Mouse (Mus musculus) megakaryocyte, embryonic 14.5 days (primary cell): Measurements from ENCODE around the gene Atoh1. TPM values are rescaled to one million over a fixed set of nuclear protein-coding genes. Genes with fewer than 3 reads are reported as not detected.
A peak's percentile ranks its signal among the peaks of the same experiment; 100 is the strongest.

Experiments
- H3K27me3 ChIP-seq: replicated peaks from 2 replicates; pipeline ENCODE3; 2012; ENCODE audit warnings: inconsistent platforms
- H3K36me3 ChIP-seq: replicated peaks from 2 replicates; pipeline ENCODE3; 2012; ENCODE audit warnings: low read length, inconsistent platforms, mixed read lengths
- H3K4me1 ChIP-seq: 2 replicates; pipeline ENCODE4 v1.6.1; 2012; ENCODE audit warnings: inconsistent platforms
- H3K4me3 ChIP-seq: replicated peaks from 2 replicates; pipeline ENCODE3; 2012; ENCODE audit warnings: moderate library complexity, mild to moderate bottlenecking, inconsistent platforms
- H3K9me3 ChIP-seq: 2 replicates; pipeline ENCODE4 v1.6.1; 2012; ENCODE audit warnings: inconsistent platforms
- FLI1 ChIP-seq: IDR thresholded peaks from 2 replicates; pipeline ENCODE4 v1.6.1; 2012; ENCODE audit warnings: low read length, inconsistent platforms, mixed read lengths
- GATA1 ChIP-seq: IDR thresholded peaks from 3 replicates; pipeline ENCODE4 v1.6.1; 2012; ENCODE audit warnings: mixed read lengths, low read length, inconsistent platforms, borderline replicate concordance
- polyA plus RNA-seq: library from polyadenylated mRNA; stranded (reverse); fragments of >175 nt; gene quantifications from 2 replicates; pipeline ENCODE4 v1.2.3, GENCODE M21; 2012; ENCODE audit warnings: low replicate concordance; ENCODE audit not compliant: insufficient read depth

Gene Atoh1
- polyA plus RNA-seq, result not detected in 2 replicates

DNA sequence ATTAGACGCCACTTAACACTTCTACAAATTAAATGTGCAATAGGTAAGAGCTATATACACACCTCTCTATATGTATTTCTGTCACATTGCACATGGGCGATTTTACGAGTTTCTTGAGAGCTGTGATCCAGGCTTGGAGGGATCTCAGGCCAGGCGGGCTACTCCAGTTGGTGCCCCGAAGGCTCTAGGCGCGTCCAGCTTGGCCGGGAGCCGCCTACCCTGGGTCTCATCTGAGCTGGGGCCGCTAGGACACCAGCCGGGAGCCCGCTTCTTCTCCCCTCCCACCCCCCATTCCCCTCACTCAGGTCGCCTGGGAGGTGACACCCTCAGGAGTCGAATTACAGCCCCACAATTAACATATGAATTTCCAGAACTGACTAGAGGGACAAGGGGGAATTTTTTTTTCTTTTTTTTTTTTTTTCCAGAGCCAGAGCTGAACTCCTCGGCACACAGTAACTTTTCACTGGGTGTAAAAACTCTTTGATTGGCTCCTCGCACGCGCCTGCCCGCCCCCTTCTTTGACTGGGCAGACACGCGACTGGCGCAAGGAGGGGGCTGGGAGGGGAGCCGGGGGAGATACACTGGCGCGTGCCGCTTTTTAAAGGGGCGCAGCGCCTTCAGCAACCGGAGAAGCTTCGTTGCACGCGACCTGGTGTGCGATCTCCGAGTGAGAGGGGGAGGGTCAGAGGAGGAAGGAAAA lies at the start of gene Atoh1:
Atoh1 (plus strand) TSS at position 627 of the 700 bp plus-strand sequence.
- H3K4me3 ChIP-seq, result peak within 1 kb of the TSS; percentile 88
- TF ChIP-seq FLI1, result no peak
- no peak for TF ChIP-seq GATA1
- peaks cover 14% of the 10 kb centered on the region; the same call in 1 of the 2 replicates for H3K9me3 ChIP-seq
- H3K36me3 ChIP-seq, result no peaks in the 10 kb centered on the region
- H3K27me3 ChIP-seq, result peaks cover 64% of the 10 kb centered on the region
- peaks cover 29% of the 10 kb centered on the region for H3K4me1 ChIP-seq

DNA sequence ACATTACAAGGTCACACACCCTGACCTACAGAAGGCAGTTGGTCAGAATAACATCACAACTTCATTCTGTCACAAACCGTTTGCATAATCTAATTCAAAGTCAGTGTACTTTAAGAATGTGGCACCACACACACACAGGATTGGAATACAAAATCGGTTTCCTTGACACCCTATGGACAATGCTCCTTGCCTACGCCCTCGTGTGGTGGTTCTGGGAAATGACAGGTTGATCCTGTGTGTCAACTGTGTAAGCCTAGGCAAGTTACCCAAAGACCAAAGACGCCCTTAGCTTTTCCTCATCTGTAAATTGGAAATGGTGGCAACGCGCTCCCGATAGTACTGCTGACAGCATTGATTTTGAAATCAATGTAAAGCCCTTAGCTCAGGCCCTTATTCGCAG lies 45.0 kb upstream of the Atoh1 start:
- TF ChIP-seq FLI1 (no peak), GATA1 (no peak)
- H3K27me3 ChIP-seq, result peaks cover 9% of the 10 kb centered on the region
- no peak overlapping the region for H3K4me3 ChIP-seq
- peaks cover 3% of the 10 kb centered on the region; the same call in 1 of the 2 replicates for H3K9me3 ChIP-seq
- no peaks in the 10 kb centered on the region for H3K4me1 ChIP-seq
- no peaks in the 10 kb centered on the region for H3K36me3 ChIP-seq

DNA sequence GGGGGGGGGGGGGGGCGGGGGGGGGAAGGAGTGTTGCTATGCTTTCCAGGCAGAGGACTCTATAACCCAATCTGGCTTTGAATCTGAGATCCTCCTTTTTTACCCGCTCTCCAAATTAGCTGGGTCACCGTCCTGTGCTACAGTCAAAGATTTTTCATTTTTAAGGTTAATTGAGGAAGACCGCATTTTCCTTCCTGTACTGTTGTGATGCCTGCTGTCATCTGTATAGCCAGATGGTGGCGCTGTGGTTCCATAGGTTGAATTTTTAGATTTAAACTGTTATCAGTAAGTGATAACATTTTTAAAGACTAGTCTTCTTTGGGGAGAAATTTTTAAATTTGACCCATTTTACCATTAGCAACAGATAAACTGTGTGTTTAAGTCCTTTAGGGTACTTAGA lies 44.0 kb upstream of the Atoh1 start:
- Histone ChIP-seq H3K36me3 (no peaks in the 10 kb centered on the region), H3K4me3 (no peak overlapping the region), H3K4me1 (no peaks in the 10 kb centered on the region), H3K27me3 (peaks cover 9% of the 10 kb centered on the region), H3K9me3 (peaks cover 3% of the 10 kb centered on the region; the same call in 1 of the 2 replicates)
- no peak for TF ChIP-seq FLI1
- no peak for TF ChIP-seq GATA1

DNA sequence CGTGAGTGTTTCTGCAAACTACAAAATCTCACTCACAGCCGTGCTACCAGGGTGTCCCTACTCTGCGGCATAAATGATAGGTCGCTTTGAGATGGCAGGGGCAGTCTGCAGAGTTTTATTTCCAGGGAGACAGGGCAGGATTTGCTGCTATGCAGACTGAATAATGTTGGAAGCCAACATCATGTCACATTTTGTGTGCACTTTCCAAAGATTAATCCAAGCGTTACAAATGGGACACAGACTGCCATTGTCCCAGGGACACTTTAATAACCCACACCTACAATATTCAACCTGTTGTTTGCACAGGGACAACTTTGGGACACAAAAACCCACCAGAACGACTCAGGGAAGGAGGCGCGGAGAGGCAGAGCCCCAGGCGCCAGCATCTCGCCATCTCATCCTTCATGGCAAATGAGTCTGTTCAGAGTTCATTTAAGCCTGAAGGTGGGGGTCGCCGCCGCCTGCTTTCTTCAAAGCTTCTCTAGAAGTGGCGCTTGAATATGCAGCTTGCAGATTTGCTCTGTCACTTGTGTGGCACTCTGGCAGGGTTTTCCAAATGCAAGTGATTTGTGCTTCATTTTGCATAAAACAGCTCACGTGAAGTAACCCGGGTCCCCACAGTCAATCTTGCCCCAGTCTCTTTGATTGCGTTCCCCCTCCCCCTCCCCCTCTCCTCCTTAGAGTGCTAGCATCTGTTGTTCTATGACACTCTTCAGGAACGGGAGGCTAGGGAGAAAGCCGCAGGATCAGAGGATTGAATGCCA lies 40.6 kb upstream of the Atoh1 start:
- Histone ChIP-seq H3K4me1 (no peaks in the 10 kb centered on the region), H3K27me3 (peaks cover 9% of the 10 kb centered on the region), H3K36me3 (no peaks in the 10 kb centered on the region), H3K9me3 (no peaks in the 10 kb centered on the region), H3K4me3 (no peak overlapping the region)
- TF ChIP-seq FLI1, result no peak
- TF ChIP-seq GATA1, result no peak

DNA sequence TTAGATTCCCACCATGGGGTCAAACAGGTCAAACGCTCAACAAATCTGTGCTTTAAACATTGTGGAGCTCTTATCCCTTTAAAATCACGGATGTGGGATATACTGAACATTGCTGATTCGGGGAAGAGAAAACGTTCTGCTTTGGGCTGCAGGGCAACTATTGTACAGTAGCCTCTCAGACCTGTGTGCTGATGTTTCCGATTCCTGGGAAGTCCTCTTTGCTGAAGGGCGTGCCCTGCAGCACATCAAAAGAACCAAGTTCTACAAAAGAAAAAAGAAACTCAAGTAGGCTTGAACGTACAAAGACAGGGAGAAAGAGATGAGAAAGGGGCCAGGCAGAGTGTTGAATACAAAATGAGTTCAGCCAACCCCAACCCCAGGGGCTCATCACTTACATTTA lies 34.2 kb upstream of the Atoh1 start:
- Histone ChIP-seq H3K4me1 (no peaks in the 10 kb centered on the region), H3K27me3 (no peaks in the 10 kb centered on the region), H3K9me3 (no peaks in the 10 kb centered on the region), H3K4me3 (no peak overlapping the region), H3K36me3 (no peaks in the 10 kb centered on the region)
- TF ChIP-seq FLI1, result no peak
- no peak for TF ChIP-seq GATA1

DNA sequence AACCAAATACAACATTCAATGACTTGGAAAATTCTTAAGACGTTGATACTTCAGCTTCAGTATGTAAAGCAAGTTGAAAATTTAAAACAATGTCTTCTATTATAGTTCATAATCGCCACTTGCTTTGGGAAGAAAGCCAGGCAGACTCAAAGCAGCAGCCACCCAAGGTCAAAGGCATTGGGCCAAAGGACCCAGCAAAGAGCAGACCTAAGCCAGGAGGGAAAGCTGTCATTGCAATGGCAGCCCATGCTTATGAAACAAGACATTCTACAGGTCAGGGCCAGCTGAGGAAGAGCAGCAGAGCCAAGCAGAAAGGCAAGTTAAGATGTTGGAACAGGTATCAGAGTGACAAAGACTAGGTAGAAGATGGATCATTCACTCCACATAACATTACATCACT lies 25.3 kb upstream of the Atoh1 start:
- no peak overlapping the region for H3K4me3 ChIP-seq
- no peaks in the 10 kb centered on the region for H3K27me3 ChIP-seq
- no peaks in the 10 kb centered on the region for H3K4me1 ChIP-seq
- TF ChIP-seq GATA1 (no peak), FLI1 (no peak)
- no peaks in the 10 kb centered on the region for H3K36me3 ChIP-seq
- H3K9me3 ChIP-seq, result peaks cover 11% of the 10 kb centered on the region

DNA sequence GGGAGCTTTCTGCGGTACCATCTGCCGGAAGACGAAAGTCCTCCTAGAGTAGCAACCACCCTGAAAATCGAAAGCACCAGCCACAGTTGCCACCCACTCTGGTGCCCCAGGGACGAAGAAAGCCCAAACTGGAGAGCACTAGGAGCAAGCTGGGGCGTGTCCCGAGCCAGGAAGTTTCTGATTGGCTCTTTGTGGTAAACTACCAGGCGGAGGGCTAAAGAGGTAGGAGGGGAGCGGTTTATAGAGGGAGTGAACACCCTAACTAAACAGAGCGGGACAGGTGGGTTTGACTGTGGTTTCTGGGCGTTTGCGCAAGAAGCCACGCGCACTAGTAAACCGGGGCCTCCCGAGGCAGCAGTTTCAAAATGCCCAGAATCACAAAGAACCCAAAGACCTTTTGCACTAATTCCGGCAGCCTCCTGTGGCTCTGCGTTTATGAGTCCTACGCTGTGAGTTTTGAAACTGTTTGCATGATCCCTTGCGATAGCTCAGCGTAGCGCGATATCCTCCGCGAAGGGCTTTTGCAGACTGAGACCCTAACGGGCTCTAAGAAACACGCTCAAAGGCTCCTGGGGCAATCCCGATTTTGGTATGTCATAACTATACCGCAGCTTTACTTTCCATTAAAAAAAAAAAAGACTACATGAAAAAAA lies 1.0 kb upstream of the Atoh1 start:
- H3K27me3 ChIP-seq, result peaks cover 58% of the 10 kb centered on the region
- H3K36me3 ChIP-seq, result no peaks in the 10 kb centered on the region
- H3K4me3 ChIP-seq, result peak overlapping the region; percentile 85
- H3K4me1 ChIP-seq, result peaks cover 29% of the 10 kb centered on the region
- TF ChIP-seq FLI1, result no peak
- TF ChIP-seq GATA1, result no peak
- H3K9me3 ChIP-seq, result peaks cover 14% of the 10 kb centered on the region; the same call in 1 of the 2 replicates

DNA sequence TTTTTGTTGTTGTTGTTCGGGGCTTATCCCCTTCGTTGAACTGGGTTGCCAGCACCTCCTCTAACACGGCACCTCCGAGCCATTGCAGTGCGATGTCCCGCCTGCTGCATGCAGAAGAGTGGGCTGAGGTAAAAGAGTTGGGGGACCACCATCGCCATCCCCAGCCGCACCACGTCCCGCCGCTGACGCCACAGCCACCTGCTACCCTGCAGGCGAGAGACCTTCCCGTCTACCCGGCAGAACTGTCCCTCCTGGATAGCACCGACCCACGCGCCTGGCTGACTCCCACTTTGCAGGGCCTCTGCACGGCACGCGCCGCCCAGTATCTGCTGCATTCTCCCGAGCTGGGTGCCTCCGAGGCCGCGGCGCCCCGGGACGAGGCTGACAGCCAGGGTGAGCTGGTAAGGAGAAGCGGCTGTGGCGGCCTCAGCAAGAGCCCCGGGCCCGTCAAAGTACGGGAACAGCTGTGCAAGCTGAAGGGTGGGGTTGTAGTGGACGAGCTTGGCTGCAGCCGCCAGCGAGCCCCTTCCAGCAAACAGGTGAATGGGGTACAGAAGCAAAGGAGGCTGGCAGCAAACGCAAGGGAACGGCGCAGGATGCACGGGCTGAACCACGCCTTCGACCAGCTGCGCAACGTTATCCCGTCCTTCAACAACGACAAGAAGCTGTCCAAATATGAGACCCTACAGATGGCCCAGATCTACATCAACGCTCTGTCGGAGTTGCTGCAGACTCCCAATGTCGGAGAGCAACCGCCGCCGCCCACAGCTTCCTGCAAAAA lies 496 bp downstream of the Atoh1 start:
- no peaks in the 10 kb centered on the region for H3K36me3 ChIP-seq
- H3K4me3 ChIP-seq, result peak overlapping the region; percentile 88
- H3K27me3 ChIP-seq, result peaks cover 72% of the 10 kb centered on the region
- H3K4me1 ChIP-seq, result peaks cover 29% of the 10 kb centered on the region
- TF ChIP-seq GATA1 (no peak), FLI1 (no peak)
- H3K9me3 ChIP-seq, result peaks cover 18% of the 10 kb centered on the region; the same call in 1 of the 2 replicates

DNA sequence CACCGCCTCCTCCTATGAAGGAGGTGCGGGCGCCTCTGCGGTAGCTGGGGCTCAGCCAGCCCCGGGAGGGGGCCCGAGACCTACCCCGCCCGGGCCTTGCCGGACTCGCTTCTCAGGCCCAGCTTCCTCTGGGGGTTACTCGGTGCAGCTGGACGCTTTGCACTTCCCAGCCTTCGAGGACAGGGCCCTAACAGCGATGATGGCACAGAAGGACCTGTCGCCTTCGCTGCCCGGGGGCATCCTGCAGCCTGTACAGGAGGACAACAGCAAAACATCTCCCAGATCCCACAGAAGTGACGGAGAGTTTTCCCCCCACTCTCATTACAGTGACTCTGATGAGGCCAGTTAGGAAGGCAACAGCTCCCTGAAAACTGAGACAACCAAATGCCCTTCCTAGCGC lies 1.1 kb downstream of the Atoh1 start:
- H3K4me1 ChIP-seq, result peaks cover 29% of the 10 kb centered on the region
- no peak for TF ChIP-seq GATA1
- no peak for TF ChIP-seq FLI1
- H3K27me3 ChIP-seq, result peaks cover 78% of the 10 kb centered on the region
- no peaks in the 10 kb centered on the region for H3K36me3 ChIP-seq
- peaks cover 24% of the 10 kb centered on the region for H3K9me3 ChIP-seq
- peak overlapping the region; percentile 88 for H3K4me3 ChIP-seq
